Mouse (Mus musculus) testis, adult 2 months (tissue): ENCODE results near the gene Foxj3.

Source experiments
- CTCF ChIP-seq: fragments of 200-500 bp; IDR thresholded peaks from 2 replicates; pipeline ENCODE4 v1.5.1; 2012; ENCODE audit warnings: low read depth, mild to moderate bottlenecking, inconsistent platforms, low read length, moderate library complexity; ENCODE audit not compliant: control insufficient read depth, insufficient read depth, insufficient replicate concordance
- POLR2A ChIP-seq: fragments of 200-500 bp; IDR thresholded peaks from 2 replicates; pipeline ENCODE4 v1.6.1; 2012; ENCODE audit warnings: low read depth, mild to moderate bottlenecking, inconsistent platforms, low read length, moderate library complexity; ENCODE audit not compliant: control insufficient read depth

- TF ChIP-seq CTCF (no peak), POLR2A (no peak)
These were observed 26.3 kb downstream of the Foxj3 start for GRCm38 (mm10) chr4:119563136-119563535.
